Mouse (Mus musculus) lung, postnatal 10 days (tissue): Measurements from ENCODE around the gene Abcc3.
A peak's percentile ranks its signal among the peaks of the same experiment; 100 is the strongest.

Experiments
- DNase-seq: peaks from one replicate; pipeline ENCODE4 v3.0.0; 2021

Gene Abcc3

DNA sequence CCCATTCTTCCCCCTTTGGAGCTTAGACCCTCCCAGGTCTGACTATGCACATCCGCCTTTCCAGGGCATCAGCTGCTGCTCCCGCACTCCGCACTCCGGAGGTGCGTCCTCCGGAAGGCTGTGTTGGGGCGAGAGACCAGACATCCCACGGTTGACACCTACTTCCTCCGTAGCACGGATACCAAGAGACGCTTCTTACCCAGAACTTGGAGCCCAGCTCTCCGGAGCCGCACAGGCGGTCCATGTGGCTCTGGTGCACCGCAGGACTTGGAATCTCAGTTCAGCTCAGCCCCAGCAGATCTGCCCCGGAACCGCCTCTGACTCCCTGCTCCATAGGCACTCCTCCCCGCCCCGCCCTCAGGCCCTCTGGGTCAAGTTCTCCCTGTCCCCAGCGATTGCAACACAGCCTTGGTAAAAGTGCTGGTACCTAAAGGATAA is at the start of gene Abcc3:
TSS of gene Abcc3 (minus strand) at position 326 of the 438 bp plus-strand sequence.
- DNase-seq, result peak; percentile 75

DNA sequence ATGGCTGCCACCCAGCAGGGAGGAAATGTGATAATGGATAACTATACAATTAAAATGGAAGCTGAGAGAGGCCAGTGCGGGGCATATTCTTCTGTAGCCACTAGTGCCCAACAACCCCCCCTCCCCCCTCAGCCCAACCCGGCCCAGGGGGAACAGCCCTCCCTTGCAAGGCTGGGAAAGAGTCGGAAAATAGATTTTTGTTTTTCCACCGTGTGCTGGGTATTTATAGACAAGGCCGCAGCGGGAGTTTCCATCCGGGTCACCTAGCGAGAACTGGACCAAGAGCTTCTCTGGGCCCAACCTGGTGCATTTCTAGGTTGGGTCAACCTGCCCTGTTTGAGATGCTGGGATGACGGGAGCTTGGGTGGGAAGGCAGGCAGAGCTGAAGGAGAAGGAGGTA is 49.0 kb upstream of the Abcc3 start:
- no peak for DNase-seq

DNA sequence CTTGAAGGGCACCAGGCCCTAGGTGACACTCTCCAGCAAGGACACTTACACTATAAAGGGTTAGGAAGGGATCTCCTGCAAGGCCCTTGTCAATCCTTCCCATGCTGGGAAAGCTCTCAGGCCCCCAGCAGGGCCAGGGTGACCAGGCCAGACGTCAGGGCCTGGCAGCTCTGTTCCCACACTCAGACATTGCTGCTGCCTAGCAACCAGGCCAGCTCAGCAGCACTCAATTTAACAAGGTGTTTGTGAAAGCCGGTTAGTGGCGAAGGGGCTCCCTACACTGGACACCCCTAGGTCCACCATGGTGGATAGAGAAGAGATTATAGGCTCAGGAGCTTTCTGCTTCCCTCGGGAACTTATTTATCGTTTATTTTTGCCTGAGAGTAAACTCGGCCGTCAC is 48.3 kb upstream of the Abcc3 start:
- no peak for DNase-seq

GRCm38 (mm10) chr11:94440421-94440820 is 47.6 kb upstream of the Abcc3 start:
- DNase-seq, result no peak

DNA sequence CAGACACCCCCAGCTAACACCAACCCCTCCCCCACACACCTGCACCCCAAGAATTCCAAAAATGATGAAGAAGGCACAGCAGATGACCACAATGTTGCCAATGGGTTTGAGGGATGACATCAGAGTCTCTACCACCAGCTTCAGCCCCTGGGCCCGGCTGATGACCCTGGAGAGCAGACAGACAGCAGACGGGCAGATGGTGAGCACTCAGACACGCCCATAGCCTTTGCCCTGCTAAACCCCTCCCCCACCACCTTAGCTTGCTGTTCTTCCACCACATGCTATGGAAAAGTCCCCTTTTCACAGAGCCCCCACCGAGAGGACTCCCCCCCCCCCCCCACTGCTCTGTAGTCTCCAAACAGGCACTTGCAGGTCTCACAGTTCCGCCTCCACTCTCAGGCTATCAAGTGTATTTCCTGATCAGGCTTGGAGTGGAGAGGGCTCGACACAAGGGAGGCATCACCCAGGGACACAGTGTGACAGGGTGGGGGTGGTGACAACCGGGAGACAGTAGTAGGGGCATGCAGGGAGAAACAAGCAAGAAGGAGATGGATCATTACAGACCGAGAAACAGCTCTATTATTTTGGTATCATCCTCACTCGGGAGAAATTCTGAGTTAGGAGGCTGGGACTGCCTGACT is 36.3 kb upstream of the Abcc3 start:
- no peak for DNase-seq

- DNase-seq, result peak; percentile 93
Observed at GRCm38 (mm10) chr11:94428091-94428835, 35.5 kb upstream of the Abcc3 start.

GRCm38 (mm10) chr11:94425656-94426055 is 32.9 kb upstream of the Abcc3 start:
- DNase-seq, result no peak

DNA sequence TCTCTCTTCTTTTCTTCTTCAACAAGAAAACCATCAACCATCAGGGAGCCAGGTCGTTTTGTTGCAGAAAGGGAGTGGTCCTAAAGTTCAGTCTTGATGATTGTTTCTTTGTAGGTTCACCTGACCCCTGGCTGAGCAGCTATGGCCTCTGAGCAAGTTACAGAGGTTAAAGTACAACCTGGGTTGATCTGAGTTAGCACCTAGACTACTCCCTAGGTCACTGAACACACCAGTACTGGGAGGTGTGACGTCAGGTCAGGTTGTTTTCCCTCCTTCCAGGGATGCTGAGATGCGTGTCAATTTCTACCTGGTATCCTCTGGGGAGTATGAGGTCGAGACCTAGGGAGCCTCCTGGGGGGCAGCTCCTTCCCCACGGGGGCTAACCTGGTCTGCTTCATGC is 32.4 kb upstream of the Abcc3 start:
- DNase-seq, result no peak

GRCm38 (mm10) chr11:94424380-94424779 is 31.6 kb upstream of the Abcc3 start:
- DNase-seq, result no peak

GRCm38 (mm10) chr11:94423855-94424254 is 31.1 kb upstream of the Abcc3 start:
- DNase-seq, result no peak

GRCm38 (mm10) chr11:94420991-94421390 is 28.2 kb upstream of the Abcc3 start:
- DNase-seq, result no peak

GRCm38 (mm10) chr11:94420325-94420724 is 27.5 kb upstream of the Abcc3 start:
- peak; percentile 68 for DNase-seq

DNA sequence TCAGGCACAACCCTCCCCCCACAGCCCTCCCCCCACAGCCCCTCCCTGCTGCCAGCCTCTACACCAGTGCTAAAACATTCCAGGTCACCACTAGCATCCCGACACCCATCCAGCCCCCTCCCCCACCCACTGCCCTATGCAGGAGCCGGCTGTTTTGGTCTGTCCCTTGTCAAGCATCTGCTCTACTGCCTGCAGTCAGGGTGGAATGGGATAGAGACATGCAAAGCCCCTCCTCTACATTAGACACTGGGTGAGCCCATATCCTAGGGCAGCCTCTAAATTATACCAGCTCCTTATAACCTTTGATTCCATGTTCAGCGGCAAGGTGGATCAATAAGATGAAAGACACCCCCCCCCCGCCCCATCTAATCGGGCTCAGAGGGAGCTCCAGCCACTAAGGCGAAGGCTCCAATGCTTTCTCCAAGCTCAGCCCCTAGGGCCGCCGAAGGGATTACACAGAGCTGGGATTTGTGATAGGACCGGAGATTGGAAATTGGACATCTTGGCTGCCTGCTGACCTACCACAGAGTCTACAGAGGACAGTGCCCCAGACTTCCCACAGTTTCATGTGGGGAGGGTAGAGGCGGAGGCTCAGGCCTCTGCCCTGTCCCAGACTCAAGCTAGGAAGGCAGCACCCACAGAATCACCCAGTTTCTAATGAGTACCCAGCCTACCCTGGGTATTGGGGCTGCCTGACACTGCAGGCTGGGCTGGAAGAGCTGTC is 26.4 kb upstream of the Abcc3 start:
- no peak for DNase-seq

DNA sequence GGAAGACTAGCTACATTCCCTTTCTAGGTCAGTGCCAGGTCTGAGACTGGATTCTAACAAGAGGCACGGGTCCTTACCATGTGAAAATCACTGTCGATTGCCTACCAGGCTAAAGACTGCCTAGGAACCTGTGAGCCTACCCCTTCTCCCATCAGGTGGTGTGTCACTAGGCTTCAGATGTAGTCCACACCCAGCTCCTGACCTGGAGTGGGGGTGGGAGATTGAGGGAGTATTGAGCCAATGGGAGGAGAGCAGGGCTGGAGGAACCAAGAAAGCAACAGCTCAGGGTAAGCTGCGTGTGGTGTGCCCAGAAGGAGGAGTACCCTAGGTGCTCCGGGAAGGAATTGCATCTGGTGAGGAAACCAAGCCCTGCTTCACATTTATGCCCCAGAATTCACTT is 21.2 kb upstream of the Abcc3 start:
- DNase-seq, result no peak

- peak; percentile 29 for DNase-seq
Observed at GRCm38 (mm10) chr11:94413516-94413915, 20.7 kb upstream of the Abcc3 start.

GRCm38 (mm10) chr11:94412998-94413469 is 20.2 kb upstream of the Abcc3 start:
- DNase-seq, result no peak

GRCm38 (mm10) chr11:94412562-94412961 is 19.8 kb upstream of the Abcc3 start:
- DNase-seq, result no peak

DNA sequence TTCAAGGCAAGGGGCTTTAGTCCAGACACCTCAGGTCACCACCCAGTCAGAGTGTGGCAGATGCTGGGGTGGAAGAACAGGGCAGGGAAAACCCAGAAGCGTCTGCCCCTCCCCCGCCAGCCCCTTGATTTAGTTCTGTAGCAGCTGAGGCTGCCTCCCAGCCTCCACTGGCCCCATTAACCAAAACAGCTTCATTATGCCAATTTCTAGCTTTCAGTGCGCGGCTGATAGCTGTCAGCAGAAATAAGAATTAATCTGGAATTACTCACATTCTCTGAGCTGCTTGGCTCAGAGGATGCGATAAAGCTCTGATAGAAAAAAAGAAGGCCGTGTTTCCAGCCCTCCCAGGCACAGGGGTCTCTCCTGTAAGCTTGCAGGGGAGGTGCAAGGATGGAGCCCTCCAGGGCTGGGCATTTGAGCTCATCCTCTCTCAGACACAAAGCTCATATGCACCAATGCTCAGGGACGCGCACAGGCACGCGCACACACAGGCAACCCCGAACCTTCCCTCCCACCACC is 15.1 kb upstream of the Abcc3 start:
- peak; percentile 35 for DNase-seq

GRCm38 (mm10) chr11:94405348-94405747 is 12.6 kb upstream of the Abcc3 start:
- DNase-seq, result no peak

DNA sequence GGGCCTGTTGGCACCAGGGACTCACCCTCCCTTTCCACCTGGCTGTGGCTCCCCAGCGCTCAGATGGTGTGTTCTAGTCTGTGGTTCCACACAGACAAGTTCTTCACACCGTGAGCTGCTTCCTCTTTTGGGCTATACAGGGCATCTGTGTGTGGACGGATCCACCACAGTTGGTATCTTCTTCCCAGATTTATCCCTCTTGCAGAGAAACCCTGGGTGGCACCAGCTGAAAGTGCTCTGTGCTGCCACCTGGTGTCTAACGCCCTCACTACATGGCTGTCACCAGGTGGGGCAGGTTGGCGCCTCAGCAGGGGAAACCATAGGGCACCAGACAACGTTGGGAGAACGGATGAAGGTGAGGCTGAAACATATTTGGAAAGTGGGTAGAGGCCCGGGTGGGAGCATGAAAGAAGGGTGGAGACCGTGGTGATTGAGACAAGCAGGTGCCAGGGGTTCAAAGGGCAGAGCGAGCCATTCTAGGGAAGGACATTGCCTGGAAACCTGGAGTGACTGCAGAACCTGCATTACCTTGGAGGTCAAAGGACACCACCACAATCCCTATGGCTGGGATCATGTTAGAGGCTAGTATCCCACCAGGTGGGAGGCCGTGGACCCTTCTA is 12.0 kb upstream of the Abcc3 start:
- DNase-seq, result peak; percentile 85

DNA sequence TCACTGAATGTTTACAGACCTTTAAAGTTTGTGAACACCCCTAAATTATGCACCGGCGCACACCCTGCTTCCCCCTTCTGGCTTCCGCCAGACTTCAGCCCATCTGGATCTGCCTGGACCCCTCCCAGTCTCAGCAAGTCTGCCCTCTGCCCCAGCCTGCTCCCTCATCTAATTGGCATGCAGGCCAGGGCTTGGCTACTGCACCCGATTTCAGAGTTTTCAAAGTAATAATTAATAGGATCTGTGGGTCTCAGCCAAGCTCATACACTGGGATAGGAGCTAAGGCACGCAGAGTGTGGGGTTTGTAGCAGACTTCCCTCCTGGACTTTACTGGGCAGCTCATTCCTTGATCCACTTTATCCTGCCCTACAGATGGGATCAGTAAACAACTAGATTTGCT is 11.4 kb upstream of the Abcc3 start:
- DNase-seq, result no peak

GRCm38 (mm10) chr11:94403757-94404156 is 11.0 kb upstream of the Abcc3 start:
- no peak for DNase-seq

- peak; percentile 18 for DNase-seq
Observed at GRCm38 (mm10) chr11:94402731-94403130, 9.9 kb upstream of the Abcc3 start.
